Mouse (Mus musculus) thymus, postnatal 0 days (tissue): ENCODE results near the gene Acad12. TPM values are rescaled to one million over a fixed set of nuclear protein-coding genes. Genes with fewer than 3 reads are reported as not detected.
"Not testable (repeated sequence)": the region's sequence is repeated elsewhere in the genome, so short reads cannot be mapped to it uniquely, and the experiment has no call there.

Source experiments
- DNase-seq: peaks from one replicate; pipeline ENCODE4 v3.0.0-alpha.2; 2015; ENCODE audit warnings: low spot score
- polyA plus RNA-seq: library from polyadenylated mRNA; unstranded; fragments of >200 nt; fragmentation: Nextera tagmentation; extraction: Ambion mirVana; gene quantifications from 2 replicates; pipeline ENCODE4 v1.2.1, GENCODE M21; 2015

Acad12 gene
- 1.3 and 1.4 TPM in 2 replicates for polyA plus RNA-seq

DNA sequence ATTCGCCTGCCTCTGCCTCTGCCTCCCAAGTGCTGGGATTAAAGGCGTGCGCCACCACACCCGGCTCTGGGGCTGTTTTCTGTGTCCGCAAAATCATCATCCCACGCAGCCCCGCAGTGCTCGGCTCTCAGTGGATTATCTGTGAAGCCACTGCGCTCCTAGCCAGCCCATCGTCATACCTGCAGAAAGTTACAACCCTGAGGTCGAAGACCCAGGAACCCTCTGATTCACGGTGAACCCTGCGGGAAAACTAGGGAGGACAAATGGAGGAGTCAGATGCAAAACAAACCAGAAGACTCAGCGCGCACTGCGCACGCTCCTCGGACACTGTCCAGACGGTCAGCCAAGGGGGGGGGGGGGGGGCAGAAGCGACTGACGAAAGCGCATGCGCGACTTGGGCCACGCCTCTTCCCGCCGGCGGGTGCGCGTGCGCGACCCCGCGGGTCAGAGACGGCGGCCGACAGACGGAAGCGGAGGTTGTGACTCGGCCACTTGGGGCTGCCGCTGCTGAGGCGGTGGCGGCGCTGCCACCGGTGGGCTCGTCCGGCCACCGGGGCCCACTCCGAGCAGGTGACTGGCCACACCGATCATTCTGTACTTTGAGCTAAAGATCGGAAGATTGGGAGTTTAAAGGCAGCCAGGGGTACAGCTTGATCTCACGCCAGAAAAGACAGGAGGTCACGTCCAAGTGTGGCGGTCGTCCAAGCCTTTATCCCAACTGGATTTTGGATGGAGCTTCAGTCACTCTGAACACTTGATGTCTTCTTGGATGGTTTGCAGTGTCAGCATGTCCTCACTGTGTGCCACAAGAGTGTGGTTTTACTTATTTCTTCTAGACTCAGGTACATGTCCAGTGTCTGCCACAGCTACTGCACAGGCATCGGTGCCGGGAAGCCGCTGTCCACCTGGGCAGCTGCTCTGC, at the start of gene Acad12:
Gene Acad12 (minus strand): TSS at position 347 of the 922 bp plus-strand sequence.
- DNase-seq, result peak; percentile 84

DNA sequence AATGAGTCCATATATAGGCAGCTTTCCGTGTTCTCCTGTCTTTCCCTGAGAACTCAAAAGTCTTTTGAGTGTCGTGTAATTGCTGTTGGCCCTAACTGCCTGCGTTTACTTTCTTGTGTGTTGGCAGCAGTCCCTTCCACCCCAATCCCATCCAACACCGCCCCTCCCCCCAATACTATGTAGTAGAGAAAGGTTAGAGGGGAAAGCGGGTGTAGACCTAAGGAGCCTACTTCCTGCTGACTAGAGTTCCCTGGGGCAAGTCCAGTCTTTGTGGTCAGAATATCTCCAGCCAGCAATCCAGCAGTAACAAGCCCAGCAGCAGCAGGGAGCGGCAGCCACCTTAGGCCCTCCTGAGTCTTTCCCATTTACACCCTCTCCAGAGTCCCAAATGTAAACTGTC, 49.7 kb upstream of the Acad12 start:
- DNase-seq, result no peak

DNA sequence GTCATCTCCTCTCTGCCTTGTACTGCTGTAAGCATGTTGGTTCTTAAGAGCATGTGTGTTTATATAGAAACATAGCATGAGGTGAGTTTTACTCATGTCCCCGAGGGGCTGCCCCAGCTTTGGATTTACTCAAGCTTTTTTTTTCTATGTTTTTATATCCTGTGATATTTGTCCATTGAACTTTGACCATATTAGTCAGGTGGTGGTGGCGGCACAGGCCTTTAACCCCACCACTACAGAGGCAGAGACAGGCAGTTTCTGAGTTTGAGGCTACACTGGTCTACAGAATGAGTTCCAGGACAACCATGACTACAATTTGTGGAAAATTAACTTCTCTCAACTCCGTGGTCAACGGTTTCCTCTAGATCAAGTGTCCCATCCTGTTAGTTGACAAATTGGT, 48.3 kb upstream of the Acad12 start:
- DNase-seq, result no peak

DNA sequence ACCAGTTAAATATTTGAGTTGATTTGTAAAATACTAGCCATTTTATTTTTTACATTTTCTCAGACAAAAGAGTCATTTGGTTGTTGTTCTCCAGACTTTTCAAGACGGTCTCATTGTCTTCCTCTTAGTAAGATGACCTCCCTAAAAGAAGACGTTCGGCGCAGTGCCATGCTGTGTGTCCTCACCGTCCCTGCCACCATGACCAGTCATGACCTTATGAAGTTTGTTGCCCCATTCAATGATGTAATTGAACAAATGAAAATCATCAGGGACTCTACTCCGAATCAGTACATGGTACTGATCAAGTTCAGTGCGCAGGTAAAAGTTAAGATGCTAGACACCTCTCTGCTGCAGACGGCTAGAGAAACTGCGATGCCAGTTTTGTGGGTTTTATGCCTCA, 46.2 kb upstream of the Acad12 start:
- DNase-seq, result no peak

DNA sequence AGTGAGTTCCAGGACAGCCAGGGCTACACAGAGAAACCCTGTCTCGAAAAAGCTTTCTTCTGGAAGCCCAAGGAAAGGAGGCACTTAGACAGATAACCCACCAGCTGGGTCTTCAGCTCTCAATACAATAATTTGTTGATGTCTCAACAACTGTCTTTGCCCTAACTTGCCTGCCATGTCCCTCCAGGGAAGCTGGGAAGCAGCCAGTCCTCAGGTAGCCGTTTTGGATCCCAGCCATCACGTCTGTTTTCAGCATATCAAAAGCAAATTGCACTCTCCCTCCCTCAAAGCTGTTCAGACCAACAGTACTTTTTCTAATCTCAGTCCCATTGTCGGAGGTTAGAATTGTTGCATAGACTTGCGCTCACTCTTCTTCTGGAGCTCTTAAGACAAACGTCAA, 45.3 kb upstream of the Acad12 start:
- no peak for DNase-seq

DNA sequence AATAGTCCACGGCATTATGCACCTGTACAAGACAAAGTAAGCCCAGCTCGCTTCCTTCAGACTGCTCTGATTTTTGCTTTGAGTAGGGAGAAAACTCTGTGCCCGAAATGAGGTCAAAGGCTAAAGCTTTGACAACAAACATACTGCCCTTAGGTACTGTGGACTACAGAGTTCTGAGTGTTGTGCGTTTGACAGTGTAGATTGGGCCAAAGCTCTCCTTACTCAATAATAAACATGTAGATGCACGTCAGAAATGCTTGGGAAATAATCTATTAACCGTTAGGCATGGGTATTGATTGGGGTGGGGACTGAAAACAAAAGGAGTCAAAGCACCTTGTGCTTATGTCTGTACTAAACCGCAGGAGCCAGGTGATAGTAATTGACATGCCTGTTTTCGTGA, 44.7 kb upstream of the Acad12 start:
- no peak for DNase-seq

DNA sequence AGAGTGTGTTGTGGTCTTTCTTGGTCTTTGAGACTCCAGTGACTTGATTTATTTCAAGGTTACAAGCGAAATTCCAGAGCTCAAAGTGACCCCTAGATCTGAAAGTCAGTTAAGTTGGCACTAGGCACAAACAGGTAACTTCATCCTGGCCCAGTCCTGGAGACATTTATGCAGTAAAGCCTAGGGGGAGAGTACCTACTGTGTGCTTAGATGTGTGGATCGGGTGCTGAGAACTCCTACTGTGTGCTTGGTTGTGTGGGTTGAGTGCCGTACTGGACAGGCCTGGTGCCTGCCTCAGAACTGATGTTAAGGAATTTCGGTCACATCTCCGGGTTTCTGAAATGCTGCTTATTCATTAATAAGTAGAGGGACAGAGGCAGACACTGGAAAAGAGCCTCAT, 42.8 kb upstream of the Acad12 start:
- DNase-seq, result no peak

DNA sequence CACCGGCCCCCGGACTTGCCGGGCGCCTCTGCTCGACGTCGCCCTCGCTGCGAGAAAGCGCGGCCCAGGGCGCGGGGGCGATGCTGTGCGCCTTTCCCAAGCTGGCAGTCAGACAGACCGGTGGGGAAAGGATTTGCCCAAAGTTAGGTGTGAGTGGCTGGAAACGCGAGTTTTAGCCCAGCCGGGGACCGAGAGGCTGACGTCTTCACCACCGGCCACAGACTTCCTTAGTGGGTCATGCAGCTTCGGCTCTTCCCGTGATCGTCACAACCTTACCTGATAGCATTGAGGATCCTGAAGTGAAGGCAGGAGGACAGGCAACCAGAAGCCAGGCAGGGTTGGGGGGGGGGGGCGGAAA, 42.1 kb upstream of the Acad12 start:
- DNase-seq, result peak; percentile 23

DNA sequence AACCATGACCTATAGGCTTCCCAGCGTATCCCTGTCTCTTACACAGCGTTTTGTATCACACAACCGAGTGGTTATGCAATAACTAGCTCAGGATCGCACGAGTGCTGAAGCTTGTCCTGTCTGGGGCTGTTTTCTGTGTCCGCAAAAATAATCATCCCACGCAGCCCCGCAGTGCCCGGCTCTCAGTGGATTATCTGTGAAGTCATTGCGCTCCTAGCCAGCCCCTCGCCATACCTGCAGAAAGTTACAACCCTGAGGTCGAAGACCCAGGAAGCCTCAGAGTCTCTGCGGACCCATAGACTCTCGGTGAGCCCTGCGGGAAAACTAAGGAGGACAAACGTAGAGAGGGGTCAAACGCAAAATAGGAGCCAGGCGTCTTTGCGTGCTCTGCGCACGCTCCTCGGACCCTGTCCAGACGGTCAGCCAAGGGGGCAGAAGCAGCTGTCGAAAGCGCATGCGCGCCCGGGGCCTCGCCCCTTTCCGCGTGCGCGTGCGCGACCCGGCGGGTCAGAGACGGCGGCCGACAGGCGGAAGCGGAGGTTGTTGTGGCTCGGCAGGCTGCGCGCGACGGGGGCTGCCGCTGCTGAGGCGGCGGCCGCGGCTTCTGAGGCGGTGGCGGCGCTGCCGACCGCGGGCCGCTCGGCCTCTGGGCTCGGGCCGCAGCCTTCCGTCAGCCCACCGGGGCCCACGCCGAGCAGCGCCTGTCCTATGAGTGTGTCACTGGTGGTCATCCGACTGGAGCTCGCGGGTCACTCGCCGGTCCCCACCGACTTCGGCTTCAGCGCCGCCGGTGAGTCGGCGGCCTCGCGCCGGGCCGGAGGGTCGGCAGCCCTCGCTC, 41.5 kb upstream of the Acad12 start, which contains the start of the genes Acad10 and Brap:
Gene Acad10 (minus strand): TSS at position 456 of the 838 bp plus-strand sequence.
Gene Brap (plus strand): TSS at position 505 of the 838 bp plus-strand sequence.
- DNase-seq, result peak; percentile 93

DNA sequence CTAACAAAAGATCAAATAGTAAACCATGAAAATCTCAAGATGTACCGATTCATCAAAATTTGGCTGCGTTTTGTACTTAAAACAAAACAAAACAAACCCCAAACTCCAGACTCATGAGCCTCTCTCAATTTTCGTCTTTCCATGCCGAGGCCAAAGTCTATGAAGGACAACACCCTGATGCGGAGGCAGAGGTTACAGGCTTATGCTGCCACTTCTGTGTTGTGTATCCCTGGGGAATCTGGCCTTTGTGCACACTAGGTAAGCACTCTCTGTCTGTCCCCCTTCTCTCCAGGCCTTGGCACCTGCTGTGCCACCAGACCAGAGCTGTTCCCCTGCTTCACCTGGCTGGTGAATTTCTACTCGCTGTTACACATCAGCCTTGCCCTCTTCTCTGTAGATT, 38.9 kb upstream of the Acad12 start:
- DNase-seq, result not testable (repeated sequence)

DNA sequence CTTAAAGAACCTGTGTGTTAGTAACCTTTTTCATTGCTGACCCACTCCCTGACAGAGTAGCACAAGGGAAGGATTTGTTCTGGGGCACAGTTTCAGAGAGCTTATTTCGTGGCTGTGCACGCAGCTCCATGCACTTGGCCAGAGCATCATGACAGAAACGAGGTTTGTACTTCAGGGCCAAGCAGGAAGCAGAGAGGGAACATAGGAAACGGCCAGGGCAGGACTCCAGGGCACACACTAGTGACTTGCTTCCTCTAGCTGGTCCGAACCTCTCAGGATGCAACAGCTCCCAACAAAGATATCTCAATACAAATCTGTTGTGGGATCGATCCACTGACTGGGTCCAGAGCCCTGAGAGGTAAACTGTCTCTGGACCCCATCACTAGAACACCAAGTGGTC, 38.1 kb upstream of the Acad12 start:
- not testable (repeated sequence) for DNase-seq

DNA sequence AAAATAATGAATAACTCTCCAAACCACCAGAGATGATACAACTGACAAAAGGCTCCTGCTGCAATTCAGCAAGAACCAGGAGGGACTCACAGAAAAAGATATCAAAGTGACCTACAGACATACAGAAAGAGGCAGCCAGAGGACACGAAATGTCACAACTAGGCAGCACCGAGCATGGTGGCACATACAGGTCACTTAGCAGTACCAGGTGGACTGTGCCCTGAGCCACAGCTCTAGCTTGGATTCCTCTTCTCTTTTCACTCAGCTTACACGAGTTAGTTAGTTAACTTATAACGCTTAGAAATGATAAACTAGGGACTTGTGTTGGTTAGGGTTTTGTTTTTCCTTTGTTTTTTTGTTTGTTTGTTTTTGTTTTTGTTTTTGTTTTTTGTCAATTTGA, 35.8 kb upstream of the Acad12 start:
- DNase-seq, result no peak

DNA sequence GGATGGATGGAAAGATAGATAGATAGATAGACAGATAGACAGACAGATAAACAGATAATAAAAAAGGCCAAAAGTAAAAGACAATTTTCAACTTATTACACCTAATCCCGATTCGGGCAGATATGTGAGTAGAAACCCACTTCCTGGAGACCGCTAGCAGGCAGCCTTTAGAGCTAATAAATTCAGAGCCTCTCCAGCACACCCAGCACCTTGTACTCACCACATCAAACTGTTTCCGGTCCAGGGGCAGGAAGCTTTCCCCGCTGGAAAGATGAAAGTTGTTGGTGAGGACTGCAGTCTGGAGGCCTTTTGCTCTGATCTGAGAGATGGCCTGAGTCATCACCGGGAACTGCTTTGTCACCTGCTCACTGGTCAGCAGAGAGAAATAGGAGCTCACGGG, 30.4 kb upstream of the Acad12 start:
- DNase-seq, result no peak

DNA sequence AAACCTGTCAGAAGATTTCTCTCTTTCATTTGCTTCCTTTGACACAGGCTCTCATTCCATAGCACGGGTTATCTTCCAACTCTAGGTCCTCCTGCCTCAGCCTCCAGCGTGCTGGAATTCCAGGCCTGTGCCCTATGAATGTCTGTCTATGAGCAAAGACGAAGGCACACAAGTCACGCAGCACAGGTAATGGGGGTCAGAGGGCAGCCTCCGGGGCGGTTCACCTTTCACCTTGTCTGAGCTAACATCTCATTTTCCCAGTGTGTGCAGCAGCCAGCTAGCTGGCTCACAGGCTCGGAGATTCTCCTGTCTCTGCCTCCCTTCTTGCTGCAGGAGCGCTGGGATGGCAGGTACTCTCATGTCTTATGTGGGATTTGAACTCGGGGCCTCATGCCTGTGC, 20.9 kb upstream of the Acad12 start:
- DNase-seq, result no peak

DNA sequence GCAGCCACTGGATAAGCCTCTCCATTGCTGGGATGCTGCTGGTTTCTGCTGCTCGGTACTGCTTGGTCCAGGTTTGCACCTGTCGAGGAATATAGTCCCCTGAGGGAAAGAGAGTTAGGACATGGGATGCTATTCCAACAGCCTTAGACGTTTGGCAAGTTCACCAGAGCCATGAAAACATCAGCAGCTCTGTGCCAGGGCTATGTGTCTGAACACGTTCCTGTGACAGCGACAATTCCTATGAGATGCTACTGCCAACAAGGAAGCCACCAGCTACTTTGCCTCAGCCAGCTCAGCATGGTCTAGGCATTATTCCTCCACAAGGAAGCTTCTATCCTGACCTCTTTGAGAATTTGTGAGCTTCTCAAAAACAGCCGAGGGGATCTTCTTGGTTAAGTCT, 18.6 kb upstream of the Acad12 start:
- DNase-seq, result no peak

DNA sequence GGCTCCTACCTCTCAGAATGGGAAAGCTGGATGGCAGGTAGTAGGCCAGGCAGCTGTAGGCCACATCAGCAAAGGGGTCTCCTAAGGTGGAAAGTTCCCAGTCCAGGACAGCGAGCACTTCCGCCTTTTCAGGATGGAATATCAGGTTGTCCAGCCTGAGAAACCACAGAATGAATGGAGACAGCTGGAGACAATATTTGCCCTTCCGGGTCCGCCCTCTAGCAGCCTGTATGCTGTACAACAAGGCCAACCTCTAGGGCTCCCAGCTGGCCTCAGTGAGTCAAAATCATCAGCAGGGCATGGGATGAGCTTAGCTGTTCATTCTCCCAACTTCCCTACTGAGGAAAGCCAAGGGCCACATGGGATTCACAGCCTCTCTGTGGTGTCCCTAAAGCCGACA, 15.9 kb upstream of the Acad12 start:
- no peak for DNase-seq

DNA sequence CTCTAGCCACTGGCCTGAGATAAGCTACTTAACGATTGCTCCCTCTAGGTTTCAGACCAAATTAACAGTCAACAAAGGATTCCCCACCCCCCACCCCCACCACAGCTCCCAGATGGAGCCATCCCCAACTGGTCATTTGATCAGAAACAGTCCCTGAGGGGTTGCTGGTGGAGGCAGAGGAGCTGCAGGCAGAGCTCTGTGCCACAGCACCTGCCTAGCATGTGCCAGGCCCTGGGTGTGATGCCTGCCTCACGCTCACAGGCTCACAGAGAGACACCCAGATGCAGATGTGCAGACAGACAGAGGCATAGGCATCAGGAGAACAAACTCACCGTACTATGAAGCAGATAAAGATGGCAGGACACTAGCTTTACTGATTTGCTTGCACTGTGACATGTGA, 14.1 kb upstream of the Acad12 start:
- no peak for DNase-seq

DNA sequence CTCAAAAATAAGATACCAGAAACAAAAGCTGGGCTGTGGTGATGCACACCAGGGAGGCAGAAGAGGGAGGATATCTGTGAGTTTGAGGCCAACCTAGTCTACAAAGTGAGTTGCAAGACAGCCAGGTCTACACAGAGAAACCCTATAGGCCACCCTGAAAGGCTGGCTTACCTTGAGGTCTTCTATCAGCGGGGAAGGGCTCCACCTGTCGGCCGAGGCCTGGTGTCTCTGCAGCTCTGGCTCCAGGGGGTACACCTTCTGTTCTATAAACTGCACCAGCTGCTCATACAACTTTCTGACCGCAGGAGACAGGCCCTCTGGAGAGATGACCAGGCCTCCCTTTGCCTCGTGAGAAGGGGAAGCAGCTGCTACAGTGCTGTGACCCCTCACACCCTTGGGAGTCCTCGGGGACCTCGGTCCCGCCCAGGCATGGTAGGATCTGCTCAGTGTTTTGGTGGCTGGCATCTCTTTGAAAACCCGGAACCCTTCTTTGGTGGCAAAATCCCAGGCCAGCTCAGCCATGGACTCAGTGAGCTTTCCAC, 12.4 kb upstream of the Acad12 start:
- not testable (repeated sequence) for DNase-seq

DNA sequence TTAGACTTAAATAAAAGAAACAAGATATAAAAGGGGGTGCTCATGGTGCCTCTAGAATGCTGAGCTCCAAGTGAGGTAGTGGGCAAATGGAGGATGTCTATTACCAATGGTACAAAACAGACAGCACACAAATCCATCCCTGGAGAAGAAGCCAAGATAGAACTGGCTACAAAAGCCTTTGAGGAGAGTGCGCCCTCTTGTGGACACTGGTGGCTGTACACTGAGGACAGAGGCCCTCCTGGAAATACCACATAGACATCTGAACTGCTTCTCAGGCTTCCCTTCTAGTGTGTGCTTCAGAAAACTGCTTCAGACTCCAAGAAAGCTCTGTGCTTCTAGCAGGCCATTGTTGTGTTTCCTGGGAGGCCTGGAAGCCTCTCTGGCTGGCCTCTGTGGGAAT, 9.1 kb upstream of the Acad12 start:
- peak; percentile 77 for DNase-seq

DNA sequence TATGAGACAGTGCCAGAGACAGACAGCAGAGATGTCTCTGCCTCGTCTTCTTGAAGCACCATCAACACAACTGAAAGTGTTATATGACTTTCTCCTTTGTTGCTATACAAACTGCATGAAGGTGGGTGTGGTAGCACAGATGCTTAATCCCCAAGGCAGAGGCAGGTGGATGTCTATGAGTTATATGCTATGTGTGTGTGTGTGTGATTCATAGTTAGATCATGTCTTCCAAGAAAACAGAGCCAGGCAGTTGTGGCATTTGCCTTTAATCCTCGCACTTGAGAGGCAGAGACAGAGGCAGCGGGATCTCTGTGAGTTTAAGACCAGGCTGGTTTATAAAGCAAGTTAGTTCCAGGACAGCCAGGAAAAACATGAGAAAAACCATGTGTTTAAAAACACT, 4.5 kb upstream of the Acad12 start:
- no peak for DNase-seq

DNA sequence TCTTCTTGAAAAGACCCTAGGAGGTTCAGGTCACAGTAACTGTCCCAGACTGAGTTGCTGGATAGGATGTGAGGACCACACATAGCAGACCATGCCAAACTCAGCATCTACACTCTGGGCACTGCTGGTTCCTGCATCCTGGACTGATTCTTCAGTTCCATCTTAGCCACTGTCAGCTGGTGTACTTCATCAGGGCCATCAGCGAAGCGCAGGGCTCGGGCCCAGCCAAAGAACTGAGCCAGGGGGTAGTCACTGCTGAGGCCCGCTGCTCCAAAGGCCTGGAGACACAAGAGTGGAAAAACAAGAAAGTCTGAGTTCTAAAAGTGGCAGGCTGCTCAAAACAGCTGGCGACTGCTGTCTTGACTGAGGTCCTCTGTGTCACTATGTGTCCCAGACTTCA, 2.4 kb upstream of the Acad12 start:
- no peak for DNase-seq

DNA sequence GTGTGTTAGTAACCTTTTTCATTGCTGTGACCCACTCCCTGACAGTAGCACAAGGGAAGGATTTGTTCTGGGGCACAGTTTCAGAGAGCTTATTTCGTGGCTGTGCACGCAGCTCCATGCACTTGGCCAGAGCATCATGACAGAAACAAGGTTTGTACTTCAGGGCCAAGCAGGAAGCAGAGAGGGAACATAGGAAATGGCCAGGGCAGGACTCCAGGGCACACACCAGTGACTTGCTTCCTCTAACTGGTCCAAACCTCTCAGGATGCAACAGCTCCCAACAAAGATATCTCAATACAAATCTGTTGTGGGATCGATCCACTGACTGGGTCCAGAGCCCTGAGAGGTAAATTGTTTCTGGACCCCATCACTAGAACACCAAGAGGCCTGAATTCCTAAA, 3.8 kb downstream of the Acad12 start:
- DNase-seq, result not testable (repeated sequence)
